In the genomic region with DNA sequence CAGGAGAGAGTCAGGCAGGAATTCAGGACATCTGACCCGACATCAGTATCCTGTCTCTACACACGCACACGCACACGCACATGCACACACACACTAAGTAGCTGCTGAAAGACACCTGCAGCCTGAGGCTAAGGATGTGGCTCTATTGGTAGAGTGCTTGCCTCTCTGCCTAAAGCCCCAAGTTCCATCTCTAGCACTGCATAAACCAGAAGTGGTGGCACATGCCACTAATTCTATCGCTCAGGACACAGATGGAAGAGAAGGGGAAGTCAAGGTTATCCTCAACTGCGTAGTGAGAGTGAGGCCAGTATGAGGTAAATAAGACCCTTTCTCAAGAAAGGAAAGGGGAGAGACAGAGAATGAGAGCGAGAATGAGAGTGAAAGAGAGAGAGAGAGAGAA, we compare ENCODE assay signal across 23 mouse cellular contexts.
"Had no signal": no experiment of that assay in that cellular context is flagged by ENCODE, and none has a peak within 500 bp of the region (broad histone marks: within the 10 kb centered on the region; RNA-seq: fewer than 3 reads in every experiment).

No protein-coding gene starts in this region.

- H3K4me2 ChIP-seq: limb, embryonic 13.5 days; liver, embryonic 12.5 days; liver, embryonic 15.5 days; lung, embryonic 15.5 days; midbrain, embryonic 13.5 days; neural tube, embryonic 13.5 days had no signal

- H3K4me1 ChIP-seq: liver, embryonic 15.5 days had no signal

- H3K27ac ChIP-seq: kidney, postnatal 0 days; layer of hippocampus, adult 2 months; limb, embryonic 10.5 days; limb, embryonic 13.5 days; liver, embryonic 12.5 days; liver, embryonic 15.5 days; lung, embryonic 15.5 days; midbrain, embryonic 13.5 days; neural tube, embryonic 13.5 days; stomach, postnatal 0 days had no signal

- H3K4me3 ChIP-seq: layer of hippocampus, adult 2 months; limb, embryonic 10.5 days; limb, embryonic 13.5 days; liver, embryonic 12.5 days; liver, embryonic 15.5 days; lung, embryonic 15.5 days; midbrain, embryonic 10.5 days; midbrain, embryonic 13.5 days; myocyte; neural tube, embryonic 13.5 days had no signal

- H3K9ac ChIP-seq: limb, embryonic 13.5 days; liver, embryonic 12.5 days; liver, embryonic 15.5 days; lung, embryonic 15.5 days; midbrain, embryonic 13.5 days; neural tube, embryonic 13.5 days had no signal

- H3K9me3 ChIP-seq: limb, embryonic 10.5 days; limb, embryonic 13.5 days; liver, embryonic 12.5 days; liver, embryonic 15.5 days; lung, embryonic 15.5 days; midbrain, embryonic 10.5 days; midbrain, embryonic 13.5 days; neural tube, embryonic 13.5 days had no signal

- ATAC-seq: liver, embryonic 12.5 days; midbrain, embryonic 13.5 days; midbrain, embryonic 16.5 days had no signal

- H3K27me3 ChIP-seq: limb, embryonic 13.5 days; liver, embryonic 12.5 days; liver, embryonic 15.5 days; lung, embryonic 15.5 days; midbrain, embryonic 13.5 days; neural tube, embryonic 13.5 days had no signal

- H3K36me3 ChIP-seq: limb, embryonic 10.5 days; limb, embryonic 13.5 days; liver, embryonic 12.5 days; liver, embryonic 15.5 days; lung, embryonic 15.5 days; midbrain, embryonic 10.5 days; midbrain, embryonic 13.5 days; neural tube, embryonic 13.5 days had no signal

- DNase-seq: kidney, adult 11 months; kidney, adult 9 months; kidney, postnatal 25 days; layer of hippocampus, adult 9-11 months; liver; lung, adult 18-20 months; lung, postnatal 10 days; lung, postnatal 36 days; retina, postnatal 1 day; thymus, postnatal 36 days had no signal
